Mouse (Mus musculus): ENCODE results near the gene Alox8.

- TF ChIP-seq CTCF (IDR thresholded peaks at IDR 0.05; ENCODE audit: low read depth, low read length): no peak
- TF ChIP-seq POLR2A (IDR thresholded peaks at IDR 0.05; ENCODE audit: extremely low read depth, insufficient read depth, low read length): no peak
Observed at GRCm38 (mm10) chr11:69185936-69186335, 11.7 kb downstream of the Alox8 start.
